Mouse (Mus musculus) retina, postnatal 1 day (tissue): ENCODE measurements around the gene Mfsd6l.

Source experiments
- DNase-seq: peaks from one replicate; pipeline ENCODE4 v3.0.0-alpha.2; 2012

The Mfsd6l gene

GRCm38 (mm10) chr11:68555918-68556584 is at the start of gene Mfsd6l:
TSS of gene Mfsd6l (plus strand) at chr11:68556186.
- no peak for DNase-seq

- DNase-seq: no peak
These were observed 48.7 kb upstream of the Mfsd6l start for GRCm38 (mm10) chr11:68507246-68507645.

GRCm38 (mm10) chr11:68508619-68509018 is 47.4 kb upstream of the Mfsd6l start:
- DNase-seq: no peak

GRCm38 (mm10) chr11:68509194-68509593 is 46.8 kb upstream of the Mfsd6l start:
- no peak for DNase-seq

GRCm38 (mm10) chr11:68513969-68514368 is 42.0 kb upstream of the Mfsd6l start:
- no peak for DNase-seq

- DNase-seq: no peak
These were observed 36.6 kb upstream of the Mfsd6l start for GRCm38 (mm10) chr11:68519362-68519761.

- DNase-seq: no peak
These were observed 36.2 kb upstream of the Mfsd6l start for GRCm38 (mm10) chr11:68519815-68520214.

- DNase-seq: no peak
These were observed 35.5 kb upstream of the Mfsd6l start for GRCm38 (mm10) chr11:68520439-68520838.

- DNase-seq: no peak
These were observed 34.6 kb upstream of the Mfsd6l start for GRCm38 (mm10) chr11:68521352-68521751.

- no peak for DNase-seq
These were observed 29.5 kb upstream of the Mfsd6l start for GRCm38 (mm10) chr11:68526441-68526840.

- peak; percentile 60 for DNase-seq
These were observed 24.8 kb upstream of the Mfsd6l start for GRCm38 (mm10) chr11:68531066-68531806.

- no peak for DNase-seq
These were observed 23.9 kb upstream of the Mfsd6l start for GRCm38 (mm10) chr11:68531941-68532535.

- no peak for DNase-seq
These were observed 23.2 kb upstream of the Mfsd6l start for GRCm38 (mm10) chr11:68532773-68533172.

GRCm38 (mm10) chr11:68533971-68534475 is 22.0 kb upstream of the Mfsd6l start:
- DNase-seq: no peak

- no peak for DNase-seq
These were observed 20.0 kb upstream of the Mfsd6l start for GRCm38 (mm10) chr11:68536026-68536425.

- peak; percentile 64 for DNase-seq
These were observed 19.5 kb upstream of the Mfsd6l start for GRCm38 (mm10) chr11:68536465-68536864.

GRCm38 (mm10) chr11:68539621-68540020 is 16.4 kb upstream of the Mfsd6l start:
- no peak for DNase-seq

GRCm38 (mm10) chr11:68544554-68544953 is 11.4 kb upstream of the Mfsd6l start:
- peak; percentile 40 for DNase-seq

GRCm38 (mm10) chr11:68545172-68545571 is 10.8 kb upstream of the Mfsd6l start:
- no peak for DNase-seq

- no peak for DNase-seq
These were observed 10.2 kb upstream of the Mfsd6l start for GRCm38 (mm10) chr11:68545682-68546222.

- DNase-seq: no peak
These were observed 8.5 kb upstream of the Mfsd6l start for GRCm38 (mm10) chr11:68547484-68547883.

- DNase-seq: no peak
These were observed 6.4 kb upstream of the Mfsd6l start for GRCm38 (mm10) chr11:68549597-68549996.

GRCm38 (mm10) chr11:68550358-68550757 is 5.6 kb upstream of the Mfsd6l start:
- no peak for DNase-seq
